Mouse (Mus musculus) heart, adult 2 months (tissue): ENCODE data around the gene Stmn3.

ENCODE experiments used
- CTCF ChIP-seq: fragments of 200-600 bp; IDR thresholded peaks from 2 replicates; pipeline ENCODE4 v1.8.1; 2022; ENCODE audit warnings: antibody characterized with exemption, mild to moderate bottlenecking, moderate library complexity
- POLR2A ChIP-seq: fragments of 200-500 bp; IDR thresholded peaks from 2 replicates; pipeline ENCODE4 v1.6.1; 2011; ENCODE audit warnings: mild to moderate bottlenecking, low read depth, low read length, control low read depth; ENCODE audit not compliant: insufficient read depth

DNA sequence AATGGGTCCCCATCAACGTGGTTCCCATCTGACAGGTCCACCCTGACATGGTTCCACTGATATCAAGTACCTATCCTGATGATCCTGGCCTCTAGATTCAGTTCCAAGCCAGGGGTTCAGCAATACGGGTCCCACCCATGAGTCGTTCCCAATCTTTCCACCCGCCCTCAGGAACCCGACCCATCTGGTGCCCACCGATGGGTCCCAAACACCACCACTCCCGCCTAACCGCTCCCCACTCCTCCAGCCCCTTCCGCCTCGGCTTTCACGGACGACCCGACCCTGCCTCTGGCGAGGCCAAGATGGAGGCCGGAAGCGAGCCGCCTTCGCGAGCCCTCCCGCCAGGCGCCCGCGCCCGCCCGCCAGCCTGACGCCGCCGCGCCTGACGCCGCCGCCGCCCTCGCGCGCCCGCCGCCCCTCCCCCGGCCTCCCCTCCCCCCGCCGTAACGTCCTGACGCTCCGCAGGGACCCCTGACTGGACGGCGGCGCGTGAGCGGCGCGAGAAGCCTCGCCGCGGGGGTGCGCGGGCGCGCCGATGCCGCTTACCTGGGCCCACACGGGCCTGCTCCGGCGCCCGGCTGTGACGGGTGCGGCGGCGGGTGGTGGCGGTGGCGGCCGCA, 26.9 kb downstream of the Stmn3 start:
- TF ChIP-seq CTCF: no peak
- TF ChIP-seq POLR2A: peak; percentile 86
